Mouse (Mus musculus): ENCODE measurements at regions not wholly inside any gene's neighbourhood (a gene's known extent, or its start where the extent isn't known, plus 50 kb on each side); places are given as distances from the start of the nearest gene placed in this dataset.

DNA sequence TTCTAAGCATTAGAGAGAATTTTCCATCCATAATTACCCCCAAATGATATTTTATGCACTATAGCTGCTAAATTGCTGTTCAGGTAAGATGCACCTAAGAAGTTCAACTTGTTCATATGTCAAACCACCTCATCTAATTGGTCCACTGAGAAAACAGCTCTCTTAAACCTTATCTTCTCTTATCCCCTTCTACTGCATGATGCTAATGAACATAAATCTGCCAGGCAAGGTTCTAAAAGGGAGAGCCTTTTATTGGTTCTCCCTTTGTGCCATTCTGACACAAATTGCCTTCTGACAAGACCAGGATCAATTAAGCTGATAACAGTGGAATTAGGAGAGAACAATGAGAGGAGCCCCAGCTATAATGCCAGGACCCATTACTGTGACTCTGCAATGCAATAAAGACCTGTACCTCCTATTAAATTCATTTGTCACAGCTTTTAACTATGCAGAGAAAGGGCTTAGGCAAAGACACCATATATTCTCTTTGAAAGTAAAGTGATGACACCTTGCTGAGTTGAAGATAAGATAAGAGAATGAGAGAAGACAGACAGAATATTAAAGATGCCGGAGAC lies 451.4 kb upstream of the Zfp960 start:
- TF ChIP-seq MYC (IDR thresholded peaks at IDR 0.05; ENCODE audit: low read depth, low read length) (no peak), ZNF384 (IDR thresholded peaks at IDR 0.05; ENCODE audit: low read depth, low read length) (no peak), MYB (IDR thresholded peaks at IDR 0.05; ENCODE audit: low read depth, low read length) (no peak), MAFK (IDR thresholded peaks at IDR 0.05; ENCODE audit: borderline replicate concordance, low read depth, low read length) (no peak), NRF1 (IDR thresholded peaks at IDR 0.05; ENCODE audit: insufficient read depth, low read depth, low read length, poor library complexity, severe bottlenecking) (no peak), ZMIZ1 (IDR thresholded peaks at IDR 0.05; ENCODE audit: low read depth, low read length) (no peak), MEF2A (IDR thresholded peaks at IDR 0.05; ENCODE audit: extremely low read depth, insufficient replicate concordance, low read depth, low read length, poor library complexity, severe bottlenecking) (no peak), POLR2AphosphoS5 (IDR thresholded peaks at IDR 0.05; ENCODE audit: borderline replicate concordance, low read depth, low read length) (no peak), JUND (IDR thresholded peaks at IDR 0.05; ENCODE audit: low read depth, low read length) (no peak), USF2 (IDR thresholded peaks at IDR 0.05; ENCODE audit: borderline replicate concordance in 1 of 2, insufficient read depth in 1 of 2, low read depth in 1 of 2, low read length in 2 of 2) (no peak), CHD1 (IDR thresholded peaks at IDR 0.05; ENCODE audit: low read depth, low read length) (no peak), HCFC1 (IDR thresholded peaks at IDR 0.05; ENCODE audit: low read depth, low read length) (no peak), ZC3H11A (IDR thresholded peaks at IDR 0.05; ENCODE audit: low read depth, low read length) (no peak), ELF1 (IDR thresholded peaks at IDR 0.05; ENCODE audit: low read depth, low read length) (no peak), TBP (IDR thresholded peaks at IDR 0.05; ENCODE audit: low read depth, low read length) (no peak), POLR2AphosphoS2 (IDR thresholded peaks at IDR 0.05; ENCODE audit: low read length) (no peak), E2F4 (IDR thresholded peaks at IDR 0.05; ENCODE audit: borderline replicate concordance, low read depth, low read length) (no peak), EP300 (IDR thresholded peaks at IDR 0.05; ENCODE audit: low read depth in 1 of 2, low read length in 2 of 2) (no peak), TAL1 (IDR thresholded peaks at IDR 0.05; ENCODE audit: low read length) (no peak)
- no peak for DNase-seq (ENCODE audit: low read depth, low spot score)
- H3K9me3 ChIP-seq (replicated peaks; ENCODE audit: insufficient read depth, low read length) = no peaks in the 10 kb centered on the region
- no peaks in the 10 kb centered on the region for H3K27me3 ChIP-seq (ENCODE audit: control insufficient read depth in 1 of 2, insufficient read depth in 2 of 2, low read length in 2 of 2)
- no peaks in the 10 kb centered on the region for H3K36me3 ChIP-seq (ENCODE audit: control insufficient read depth in 1 of 2, insufficient read depth in 2 of 2, low read length in 2 of 2)
- no peak overlapping the region for H3K27ac ChIP-seq (ENCODE audit: control insufficient read depth, low read depth, low read length)
- no peak overlapping the region for H3K9ac ChIP-seq (ENCODE audit: control insufficient read depth, low read depth, low read length, poor library complexity, severe bottlenecking)
- no peak overlapping the region for H3K4me3 ChIP-seq (ENCODE audit: control insufficient read depth in 1 of 2, insufficient read depth in 1 of 2, low read depth in 2 of 2, low read length in 2 of 2)
- H3K4me1 ChIP-seq (ENCODE audit: control insufficient read depth in 1 of 2, insufficient read depth in 2 of 2, low read length in 2 of 2) = no peaks in the 10 kb centered on the region
- H3K79me2 ChIP-seq (ENCODE audit: control insufficient read depth, insufficient read depth, low read length, poor library complexity) = no peaks in the 10 kb centered on the region

Measured in MEL (cell line).